Mouse (Mus musculus): ENCODE results near the gene Gm45799. TPM values are rescaled to one million over a fixed set of nuclear protein-coding genes. Genes with fewer than 3 reads are reported as not detected.

Gene Gm45799
- 33.7 and 35.8 TPM in 2 replicates for polyA plus RNA-seq (2015; fragmentation: Nextera tagmentation; extraction: Ambion mirVana)

GRCm38 (mm10) chr7:105640233-105640893, at the start of gene Gm45799, which contains the start of gene Arfip2:
Gm45799 (plus strand) TSS chr7:105640552.
Arfip2 (minus strand) TSS chr7:105640416.
- TF ChIP-seq CTCF (IDR thresholded peaks at IDR 0.05; ENCODE audit: low read depth), result no peak
- DNase-seq (ENCODE audit: low spot score), result peak; percentile 100

GRCm38 (mm10) chr7:105602860-105603623, 37.3 kb upstream of the Gm45799 start:
- no peak overlapping the region for H3K9ac ChIP-seq (ENCODE audit: low read depth, low read length)
- H3K27ac ChIP-seq, result no peak overlapping the region
- no peaks in the 10 kb centered on the region for H3K4me1 ChIP-seq (replicated peaks; ENCODE audit: insufficient read depth, low read length)
- ATAC-seq (replicated peaks; ENCODE audit: low FRiP score, low read depth), result peak; percentile 87
- no peak overlapping the region for H3K4me3 ChIP-seq (replicated peaks; ENCODE audit: low read depth, low read length)
- H3K4me2 ChIP-seq (ENCODE audit: low read length), result no peak overlapping the region
- DNase-seq (ENCODE audit: low spot score), result peak; percentile 77
- peak; percentile 85 for TF ChIP-seq CTCF (IDR thresholded peaks at IDR 0.05; ENCODE audit: low read depth)
- no peaks in the 10 kb centered on the region for H3K9me3 ChIP-seq (replicated peaks; ENCODE audit: low read length)
- no peaks in the 10 kb centered on the region for H3K36me3 ChIP-seq (ENCODE audit: insufficient read depth, low read length)
- H3K27me3 ChIP-seq (ENCODE audit: insufficient read depth, low read length), result no peaks in the 10 kb centered on the region
- 27% methylated on average over 9 of the region's 9 CpGs for WGBS

More at GRCm38 (mm10) chr7:105640233-105640893, at the start of gene Gm45799, which contains the start of gene Arfip2:
- Histone ChIP-seq H3K27me3 (ENCODE audit: insufficient read depth, low read length) (no peaks in the 10 kb centered on the region), H3K9me3 (replicated peaks; ENCODE audit: low read length) (no peaks in the 10 kb centered on the region), H3K4me1 (replicated peaks; ENCODE audit: insufficient read depth, low read length) (peaks cover 15% of the 10 kb centered on the region), H3K36me3 (ENCODE audit: insufficient read depth, low read length) (peaks cover 27% of the 10 kb centered on the region; the same call in 1 of the 2 replicates), H3K9ac (ENCODE audit: low read depth, low read length) (peak within 1 kb of the TSS; percentile 77), H3K4me3 (replicated peaks; ENCODE audit: low read depth, low read length) (peak within 1 kb of the TSS; percentile 57), H3K4me2 (ENCODE audit: low read length) (peak within 1 kb of the TSS; percentile 79), H3K27ac (peak within 1 kb of the TSS; percentile 83)
- peak; percentile 97 for ATAC-seq (replicated peaks; ENCODE audit: low FRiP score, low read depth)
- under 1% methylated on average over 45 of the region's 45 CpGs for WGBS

DNA sequence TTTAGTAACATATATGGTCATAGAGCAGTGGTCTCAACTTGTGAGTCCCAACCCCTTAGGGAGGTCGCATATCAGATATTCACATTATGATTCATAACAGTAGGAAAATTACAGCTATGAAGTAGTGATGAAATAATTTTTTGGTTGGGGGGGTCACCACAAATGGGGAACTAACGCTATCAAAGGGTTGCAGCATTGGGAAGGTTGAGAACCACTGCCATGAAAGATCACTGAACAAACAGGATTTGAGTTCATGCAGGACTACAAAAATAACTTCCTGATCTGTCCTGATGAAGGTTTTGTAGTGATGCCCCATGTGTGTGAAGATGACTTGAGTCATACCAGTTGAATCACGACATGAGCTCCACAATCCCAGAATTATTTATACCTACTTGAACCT, 31.9 kb upstream of the Gm45799 start:
- Histone ChIP-seq H3K36me3 (ENCODE audit: insufficient read depth, low read length) (peaks cover 37% of the 10 kb centered on the region), H3K4me2 (ENCODE audit: low read length) (no peak overlapping the region), H3K9ac (ENCODE audit: low read depth, low read length) (no peak overlapping the region), H3K27me3 (ENCODE audit: insufficient read depth, low read length) (no peaks in the 10 kb centered on the region), H3K4me1 (replicated peaks; ENCODE audit: insufficient read depth, low read length) (no peaks in the 10 kb centered on the region), H3K27ac (no peak overlapping the region), H3K4me3 (replicated peaks; ENCODE audit: low read depth, low read length) (no peak overlapping the region), H3K9me3 (replicated peaks; ENCODE audit: low read length) (no peaks in the 10 kb centered on the region)
- TF ChIP-seq CTCF (IDR thresholded peaks at IDR 0.05; ENCODE audit: low read depth), result no peak
- ATAC-seq (replicated peaks; ENCODE audit: low FRiP score, low read depth), result no peak
- DNase-seq (ENCODE audit: low spot score), result no peak
- 86% methylated on average over 3 of the region's 3 CpGs for WGBS

GRCm38 (mm10) chr7:105611767-105612166, 28.6 kb upstream of the Gm45799 start:
- Histone ChIP-seq H3K4me3 (replicated peaks; ENCODE audit: low read depth, low read length) (no peak overlapping the region), H3K9ac (ENCODE audit: low read depth, low read length) (no peak overlapping the region), H3K4me1 (replicated peaks; ENCODE audit: insufficient read depth, low read length) (no peaks in the 10 kb centered on the region), H3K4me2 (ENCODE audit: low read length) (no peak overlapping the region), H3K9me3 (replicated peaks; ENCODE audit: low read length) (no peaks in the 10 kb centered on the region), H3K36me3 (ENCODE audit: insufficient read depth, low read length) (peaks cover 48% of the 10 kb centered on the region), H3K27me3 (ENCODE audit: insufficient read depth, low read length) (no peaks in the 10 kb centered on the region), H3K27ac (no peak overlapping the region)
- WGBS, result 93% methylated on average over 1 of the region's 1 CpGs
- ATAC-seq (replicated peaks; ENCODE audit: low FRiP score, low read depth) (no peak), DNase-seq (ENCODE audit: low spot score) (no peak)
- TF ChIP-seq CTCF (IDR thresholded peaks at IDR 0.05; ENCODE audit: low read depth), result no peak

DNA sequence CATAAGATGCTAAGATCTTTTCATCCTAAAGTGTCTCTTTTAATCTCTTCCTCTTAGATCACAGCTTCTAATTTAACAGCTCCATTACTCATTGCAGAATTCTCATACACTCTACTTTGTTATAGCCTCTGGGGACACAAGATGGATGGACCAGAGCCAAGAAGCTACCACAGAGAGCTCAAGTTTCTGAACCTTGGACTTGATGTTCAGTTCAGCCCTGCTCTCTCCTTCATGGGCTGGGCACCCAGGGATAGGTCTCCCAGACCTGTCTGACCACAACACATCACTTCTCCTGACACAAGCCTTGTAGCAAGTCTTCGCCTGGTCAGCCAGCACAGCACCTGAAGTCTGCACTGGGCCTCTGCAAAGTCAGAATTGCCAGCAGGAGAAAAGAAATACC, 26.0 kb upstream of the Gm45799 start:
- H3K9me3 ChIP-seq (replicated peaks; ENCODE audit: low read length), result no peaks in the 10 kb centered on the region
- H3K9ac ChIP-seq (ENCODE audit: low read depth, low read length), result no peak overlapping the region
- DNase-seq (ENCODE audit: low spot score) (no peak), ATAC-seq (replicated peaks; ENCODE audit: low FRiP score, low read depth) (no peak)
- H3K4me2 ChIP-seq (ENCODE audit: low read length), result no peak overlapping the region
- no peak for TF ChIP-seq CTCF (IDR thresholded peaks at IDR 0.05; ENCODE audit: low read depth)
- WGBS, result 91% methylated on average over 1 of the region's 1 CpGs
- peaks cover 70% of the 10 kb centered on the region for H3K36me3 ChIP-seq (ENCODE audit: insufficient read depth, low read length)
- no peak overlapping the region for H3K4me3 ChIP-seq (replicated peaks; ENCODE audit: low read depth, low read length)
- H3K27ac ChIP-seq, result no peak overlapping the region
- H3K27me3 ChIP-seq (ENCODE audit: insufficient read depth, low read length), result no peaks in the 10 kb centered on the region
- no peaks in the 10 kb centered on the region for H3K4me1 ChIP-seq (replicated peaks; ENCODE audit: insufficient read depth, low read length)

- ATAC-seq (replicated peaks; ENCODE audit: low FRiP score, low read depth) (no peak), DNase-seq (ENCODE audit: low spot score) (no peak)
- no peak overlapping the region for H3K9ac ChIP-seq (ENCODE audit: low read depth, low read length)
- peaks cover 68% of the 10 kb centered on the region for H3K36me3 ChIP-seq (ENCODE audit: insufficient read depth, low read length)
- H3K27ac ChIP-seq, result no peak overlapping the region
- H3K4me2 ChIP-seq (ENCODE audit: low read length), result no peak overlapping the region
- no peaks in the 10 kb centered on the region for H3K27me3 ChIP-seq (ENCODE audit: insufficient read depth, low read length)
- no peaks in the 10 kb centered on the region for H3K9me3 ChIP-seq (replicated peaks; ENCODE audit: low read length)
- WGBS, result 68% methylated on average over 1 of the region's 1 CpGs
- TF ChIP-seq CTCF (IDR thresholded peaks at IDR 0.05; ENCODE audit: low read depth), result no peak
- H3K4me3 ChIP-seq (replicated peaks; ENCODE audit: low read depth, low read length), result no peak overlapping the region
- H3K4me1 ChIP-seq (replicated peaks; ENCODE audit: insufficient read depth, low read length), result no peaks in the 10 kb centered on the region
Observed at GRCm38 (mm10) chr7:105615720-105616119, 24.6 kb upstream of the Gm45799 start.

Data from kidney, postnatal 0 days (tissue).